Mouse (Mus musculus) liver, embryonic 14.5 days (tissue): Measurements from ENCODE around the gene Tes.

ENCODE experiments used
- CTCF ChIP-seq: IDR thresholded peaks from 2 replicates; pipeline ENCODE4 v1.5.1; 2016; ENCODE audit warnings: antibody characterized with exemption, low read depth, control low read depth
- EP300 ChIP-seq: IDR thresholded peaks from 2 replicates; pipeline ENCODE4 v1.6.1; 2016; ENCODE audit warnings: antibody characterized with exemption, low read depth

GRCm38 (mm10) chr6:17032231-17032728, 32.7 kb upstream of the Tes start:
- no peak for TF ChIP-seq EP300
- no peak for TF ChIP-seq CTCF
